Mouse (Mus musculus): ENCODE measurements around the gene Arfgef2. TPM values are rescaled to one million over a fixed set of nuclear protein-coding genes. Genes with fewer than 3 reads are reported as not detected.
"Not testable (repeated sequence)": the region's sequence is repeated elsewhere in the genome, so short reads cannot be mapped to it uniquely, and the experiment has no call there.

Gene Arfgef2
- total and polyA plus RNA-seq, 3 experiments = 19.1 to 27.4 (median 24.5) TPM

GRCm38 (mm10) chr2:166793542-166794214 is 11.7 kb upstream of the Arfgef2 start:
- peak; percentile 91 for DNase-seq (ENCODE audit: low read depth, low spot score)
- H3K9me3 ChIP-seq (replicated peaks; ENCODE audit: insufficient read depth, low read length); H3K27me3 ChIP-seq (ENCODE audit: control insufficient read depth in 1 of 2, insufficient read depth in 2 of 2, low read length in 2 of 2); H3K36me3 ChIP-seq (ENCODE audit: control insufficient read depth in 1 of 2, insufficient read depth in 2 of 2, low read length in 2 of 2): not testable (repeated sequence)
- Histone ChIP-seq H3K4me3 (ENCODE audit: control insufficient read depth in 1 of 2, insufficient read depth in 1 of 2, low read depth in 2 of 2, low read length in 2 of 2) (peak overlapping the region; percentile 70 to 85), H3K27ac (ENCODE audit: control insufficient read depth, low read depth, low read length) (peak overlapping the region; percentile 71), H3K9ac (ENCODE audit: control insufficient read depth, low read depth, low read length, poor library complexity, severe bottlenecking) (peak overlapping the region; percentile 77), H3K79me2 (ENCODE audit: control insufficient read depth, insufficient read depth, low read length, poor library complexity) (peaks cover 17% of the 10 kb centered on the region), H3K4me1 (ENCODE audit: control insufficient read depth in 1 of 2, insufficient read depth in 2 of 2, low read length in 2 of 2) (peaks cover 0 to 13% of the 10 kb centered on the region in 2 experiments; a peak in 3 of 4 replicates)
- peak; percentile 75; the same call in 1 of the 2 replicates for TF ChIP-seq MYC (IDR thresholded peaks at IDR 0.05; ENCODE audit: low read depth, low read length)
- TF ChIP-seq SIN3A (IDR thresholded peaks at IDR 0.05; ENCODE audit: low read length) = peak; percentile 90
- peak; percentile 82 for TF ChIP-seq NELFE (IDR thresholded peaks at IDR 0.05; ENCODE audit: low read depth, low read length)
- TF ChIP-seq ELF1 (IDR thresholded peaks at IDR 0.05; ENCODE audit: low read depth, low read length) = peak; percentile 85
- peak; percentile 33; the same call in 1 of the 2 replicates for TF ChIP-seq USF1 (IDR thresholded peaks at IDR 0.05; ENCODE audit: low read depth, low read length)
- TF ChIP-seq UBTF (IDR thresholded peaks at IDR 0.05; ENCODE audit: borderline replicate concordance, insufficient read depth, low read depth, low read length) = 0 out of 2 replicates have a peak, but pooled peaks have one; percentile 52
- TF ChIP-seq TCF12 (IDR thresholded peaks at IDR 0.05; ENCODE audit: low read depth, low read length) = peak; percentile 80
- peak; percentile 85 for TF ChIP-seq KAT2A (conservative IDR thresholded peaks at IDR 0.05; ENCODE audit: low read depth, low read length)
- peak; percentile 40; the same call in 1 of the 2 replicates for TF ChIP-seq CHD1 (IDR thresholded peaks at IDR 0.05; ENCODE audit: low read depth, low read length)
- peak; percentile 33; the same call in 1 of the 2 replicates for TF ChIP-seq POLR2AphosphoS2 (IDR thresholded peaks at IDR 0.05; ENCODE audit: low read length)
- TF ChIP-seq ZMIZ1 (IDR thresholded peaks at IDR 0.05; ENCODE audit: low read depth, low read length) = 0 out of 2 replicates have a peak, but pooled peaks have one; percentile 51
- peak; percentile 68 to 82; a peak in 3 of 4 replicates for TF ChIP-seq POLR2A (IDR thresholded peaks at IDR 0.05; ENCODE audit: control insufficient read depth in 1 of 2, insufficient read depth in 1 of 2, low read depth in 1 of 2, low read length in 2 of 2, poor library complexity in 1 of 2)
- TF ChIP-seq TBP (IDR thresholded peaks at IDR 0.05; ENCODE audit: low read depth, low read length) = peak; percentile 87
- peak; percentile 91 for TF ChIP-seq MXI1 (IDR thresholded peaks at IDR 0.05; ENCODE audit: low read depth, low read length)
- peak; percentile 94 for TF ChIP-seq HCFC1 (IDR thresholded peaks at IDR 0.05; ENCODE audit: low read depth, low read length)

- H3K27me3 ChIP-seq (ENCODE audit: control insufficient read depth in 1 of 2, insufficient read depth in 2 of 2, low read length in 2 of 2) = no peaks in the 10 kb centered on the region
- H3K36me3 ChIP-seq (ENCODE audit: control insufficient read depth in 1 of 2, insufficient read depth in 2 of 2, low read length in 2 of 2) = no peaks in the 10 kb centered on the region
- H3K4me1 ChIP-seq (ENCODE audit: control insufficient read depth in 1 of 2, insufficient read depth in 2 of 2, low read length in 2 of 2) = peaks cover 0 to 3% of the 10 kb centered on the region in 2 experiments; a peak in 1 of 4 replicates
- no peak overlapping the region for H3K27ac ChIP-seq (ENCODE audit: control insufficient read depth, low read depth, low read length)
- no peak for DNase-seq (ENCODE audit: low read depth, low spot score)
- no peak overlapping the region for H3K4me3 ChIP-seq (ENCODE audit: control insufficient read depth in 1 of 2, insufficient read depth in 1 of 2, low read depth in 2 of 2, low read length in 2 of 2)
- no peaks in the 10 kb centered on the region for H3K9me3 ChIP-seq (replicated peaks; ENCODE audit: insufficient read depth, low read length)
- H3K9ac ChIP-seq (ENCODE audit: control insufficient read depth, low read depth, low read length, poor library complexity, severe bottlenecking) = no peak overlapping the region
- TF ChIP-seq ZNF384 (IDR thresholded peaks at IDR 0.05; ENCODE audit: low read depth, low read length) (no peak), POLR2AphosphoS2 (IDR thresholded peaks at IDR 0.05; ENCODE audit: low read length) (no peak), RAD21 (IDR thresholded peaks at IDR 0.05; ENCODE audit: low read depth, low read length) (no peak), MYB (IDR thresholded peaks at IDR 0.05; ENCODE audit: low read depth, low read length) (no peak), EP300 (IDR thresholded peaks at IDR 0.05; ENCODE audit: low read depth in 1 of 2, low read length in 2 of 2) (no peak), MAZ (IDR thresholded peaks at IDR 0.05; ENCODE audit: low read depth, low read length) (no peak), ZKSCAN1 (IDR thresholded peaks at IDR 0.05; ENCODE audit: low read depth, low read length) (no peak), RCOR1 (IDR thresholded peaks at IDR 0.05; ENCODE audit: low read depth, low read length) (no peak), CHD2 (IDR thresholded peaks at IDR 0.05; ENCODE audit: low read length) (no peak), CTCF (IDR thresholded peaks at IDR 0.05 in 2 of 3, conservative IDR thresholded peaks at IDR 0.05 in 1 of 3; ENCODE audit: control insufficient read depth in 1 of 3, insufficient read depth in 1 of 3, low read depth in 2 of 3, low read length in 3 of 3, poor library complexity in 1 of 3, severe bottlenecking in 1 of 3) (no peak), ZC3H11A (IDR thresholded peaks at IDR 0.05; ENCODE audit: low read depth, low read length) (no peak), E2F4 (IDR thresholded peaks at IDR 0.05; ENCODE audit: borderline replicate concordance, low read depth, low read length) (no peak), POLR2A (IDR thresholded peaks at IDR 0.05; ENCODE audit: control insufficient read depth in 1 of 2, insufficient read depth in 1 of 2, low read depth in 1 of 2, low read length in 2 of 2, poor library complexity in 1 of 2) (no peak)
- peaks cover 2% of the 10 kb centered on the region for H3K79me2 ChIP-seq (ENCODE audit: control insufficient read depth, insufficient read depth, low read length, poor library complexity)
Measured at GRCm38 (mm10) chr2:166799615-166800472, 5.5 kb upstream of the Arfgef2 start.
